Mouse (Mus musculus): ENCODE measurements around the gene Nup107.

The Nup107 gene

DNA sequence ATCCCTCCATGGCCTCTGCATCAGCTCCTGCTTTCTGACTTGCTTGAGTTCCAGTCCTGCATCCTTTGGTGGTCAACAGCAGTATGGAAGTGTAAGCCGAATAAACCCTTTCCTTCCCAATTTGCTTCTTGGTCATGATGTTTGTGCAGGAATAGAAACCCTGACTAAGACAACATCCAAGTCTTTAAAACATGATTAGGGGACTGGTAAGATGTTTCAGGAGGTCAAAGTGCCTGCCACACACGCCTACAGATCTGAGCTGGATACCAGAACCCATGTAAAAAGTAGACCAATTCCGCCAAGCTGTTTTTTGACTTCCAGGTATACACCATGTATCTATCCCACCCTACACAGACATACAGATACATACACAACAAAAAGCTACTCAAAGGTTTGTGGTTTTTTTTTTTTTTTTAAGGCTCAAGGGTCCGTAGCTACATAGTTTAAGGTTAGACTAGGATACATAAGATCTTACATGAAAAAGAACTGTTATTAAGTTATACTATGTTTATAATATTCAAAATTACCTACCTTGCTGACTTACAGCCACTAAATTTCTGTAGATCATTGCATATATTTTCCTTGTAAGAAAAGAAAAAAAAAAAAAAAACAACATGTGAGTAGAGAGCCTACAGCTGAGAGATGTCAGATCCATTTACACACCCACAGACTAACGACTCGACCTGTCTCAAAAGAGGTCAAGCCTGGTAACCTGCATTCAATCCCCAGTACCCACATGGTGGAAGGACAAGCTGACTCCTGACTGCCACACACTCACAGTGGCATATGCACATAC lies 91.3 kb downstream of the Nup107 start:
- DNase-seq (ENCODE audit: low read depth, low spot score) = no peak
